Comparison of ENCODE assay signal across 9 mouse cellular contexts in genomic region chr11:69754701-69755100, GRCm38 (mm10). TPM values are rescaled to one million over a fixed set of nuclear protein-coding genes. Genes with fewer than 3 reads are reported as not detected.
A peak's percentile ranks its signal among the peaks of the same experiment; 100 is the strongest.
DNase-seq lines count a peak whose midpoint lies in the region; ATAC-seq and TF ChIP-seq lines count a peak whose summit lies in the region.
"Had no signal": no experiment of that assay in that cellular context is flagged by ENCODE, and none has a peak within 500 bp of the region (broad histone marks: within the 10 kb centered on the region; RNA-seq: fewer than 3 reads in every experiment).

No protein-coding gene starts in this region.

- H3K4me2 ChIP-seq in hindbrain, postnatal 0 days (ENCODE audit: low read depth, low read length): peak overlapping the region; percentile 24; the same call in 1 of the 2 replicates

- H3K27ac ChIP-seq in hindbrain, postnatal 0 days: no peak overlapping the region
- H3K27ac ChIP-seq in macrophage: 0 out of 2 replicates have a peak overlapping the region, but pooled peaks have one; percentile 17

- H3K9me3 ChIP-seq in erythroblast, embryonic 14.5 days (ENCODE audit: control insufficient read depth, low read length): no peaks in the 10 kb centered on the region
- H3K9me3 ChIP-seq in hindbrain, postnatal 0 days (ENCODE audit: low read length): no peaks in the 10 kb centered on the region

- no peak overlapping the region for H3K9ac ChIP-seq in hindbrain, postnatal 0 days (replicated peaks; ENCODE audit: low read length)

- H3K27me3 ChIP-seq in erythroblast, embryonic 14.5 days (ENCODE audit: control insufficient read depth): no peaks in the 10 kb centered on the region
- H3K27me3 ChIP-seq in hindbrain, postnatal 0 days (ENCODE audit: insufficient read depth, low read length): no peaks in the 10 kb centered on the region

- WGBS in hindbrain, postnatal 0 days: 54% methylated on average over 3 of the region's 3 CpGs
- WGBS in macrophage (ENCODE audit: missing documents): 27% methylated on average over 3 of the region's 3 CpGs

- H3K79me2 ChIP-seq in macrophage (ENCODE audit: inconsistent target): peaks cover 82% of the 10 kb centered on the region

- TF ChIP-seq CTCF in hindbrain, postnatal 0 days (IDR thresholded peaks at IDR 0.05; ENCODE audit: low read depth): peak; percentile 75

- peaks cover 57% of the 10 kb centered on the region for H3K36me3 ChIP-seq in erythroblast, embryonic 14.5 days (ENCODE audit: control insufficient read depth)
- H3K36me3 ChIP-seq in hindbrain, postnatal 0 days (ENCODE audit: insufficient read depth, low read length): no peaks in the 10 kb centered on the region
- H3K36me3 ChIP-seq in macrophage (ENCODE audit: inconsistent target): no peaks in the 10 kb centered on the region

- no peak for ATAC-seq in erythroblast, adult 5-6 weeks (replicated peaks; ENCODE audit: low FRiP score, poor library complexity, severe bottlenecking)
- ATAC-seq in hindbrain, postnatal 0 days: no peak

- H3K4me1 ChIP-seq in erythroblast, embryonic 14.5 days (ENCODE audit: control insufficient read depth): peaks cover 70% of the 10 kb centered on the region
- H3K4me1 ChIP-seq in hindbrain, postnatal 0 days (ENCODE audit: insufficient read depth, low read length): peaks cover 20% of the 10 kb centered on the region

- H3K4me3 ChIP-seq in erythroblast, embryonic 14.5 days (replicated peaks): peak overlapping the region; percentile 26
- H3K4me3 ChIP-seq in hindbrain, postnatal 0 days (ENCODE audit: low read length): no peak overlapping the region
- H3K4me3 ChIP-seq in macrophage (ENCODE audit: inconsistent target): no peak overlapping the region

- peak; percentile 57 to 67 for DNase-seq in B cell, adult 2 months
- peak; percentile 70 for DNase-seq in c-Kit-positive CD71-positive TER-119-positive erythroid progenitor cells, embryonic 14.5 days (ENCODE audit: low spot score)
- DNase-seq in hindbrain, postnatal 0 days (ENCODE audit: low spot score): peak; percentile 88
- DNase-seq in urinary bladder, adult 2 months (ENCODE audit: low spot score): no peak
- DNase-seq in ovary, postnatal 14 days (ENCODE audit: low spot score): no peak

RNA-seq across cellular contexts. Expression of gene Polr2a, which starts 3.7 kb away (rescaled TPM):
- 14.2 and 14.3 TPM in 2 replicates for polyA plus RNA-seq in erythroblast, embryonic 14.5 days (2012)
- 56.5 and 58.3 TPM in 2 replicates for total RNA-seq in erythroblast, adult 5-6 weeks (2015; ENCODE audit: low replicate concordance)
- 69.5 and 76.9 TPM in 2 replicates for total RNA-seq in erythroblast, adult 5-6 weeks (2017; ENCODE audit: low replicate concordance)
- 18.3 and 18.8 TPM in 2 replicates for total RNA-seq in hindbrain, postnatal 0 days (2014; rRNA removed)
- polyA plus RNA-seq in hindbrain, postnatal 0 days (2015; fragmentation: Nextera tagmentation; extraction: Ambion mirVana): 9.1 and 10.5 TPM in 2 replicates
- total RNA-seq in macrophage (2018; cell fraction: chromatin; rRNA removed): 100 to 1,000 TPM in 17 of 26 experiments, 10 to 100 TPM in 9; 44.9 to 203 (median 109) TPM
- total RNA-seq in macrophage (2018; cell fraction: cytosol; rRNA removed): 100 to 1,000 TPM in 13 of 26 experiments, 10 to 100 TPM in 13; 62.8 to 142 (median 98.7) TPM
- total RNA-seq in macrophage (2018; cell fraction: nucleus; rRNA removed): 100 to 1,000 TPM in 20 of 26 experiments, 10 to 100 TPM in 6; 55.8 to 150 (median 113) TPM
- 63.4 to 133 TPM (median 79.6 TPM) in 3 replicates for polyA plus RNA-seq in macrophage (2018)
- 9.4 and 24.4 TPM in 2 replicates for polyA plus RNA-seq in urinary bladder, adult 2 months (2012; rRNA removed)

RNA-seq across cellular contexts. Expression of gene Slc35g3, which starts 7.1 kb away (rescaled TPM):
- polyA plus RNA-seq in erythroblast, embryonic 14.5 days (2012): not detected in 2 replicates
- not detected in 2 replicates for total RNA-seq in erythroblast, adult 5-6 weeks (2015; ENCODE audit: low replicate concordance)
- total RNA-seq in erythroblast, adult 5-6 weeks (2017; ENCODE audit: low replicate concordance): not detected in 2 replicates
- total RNA-seq in hindbrain, postnatal 0 days (2014; rRNA removed): 0.72 TPM in 1 of 2 replicates, not detected in the other
- 0.11 and 0.15 TPM in 2 replicates for polyA plus RNA-seq in hindbrain, postnatal 0 days (2015; fragmentation: Nextera tagmentation; extraction: Ambion mirVana)
- not detected for total RNA-seq in macrophage (2018; cell fraction: chromatin; rRNA removed)
- total RNA-seq in macrophage (2018; cell fraction: cytosol; rRNA removed): not detected
- not detected for total RNA-seq in macrophage (2018; cell fraction: nucleus; rRNA removed)
- not detected in 3 replicates for polyA plus RNA-seq in macrophage (2018)
- 0.07 TPM in 1 of 2 replicates, not detected in the other for polyA plus RNA-seq in urinary bladder, adult 2 months (2012; rRNA removed)
- total RNA-seq: layer of hippocampus, adult 18-20 months had no signal

RNA-seq across cellular contexts. Expression of gene Zbtb4, which starts 11.0 kb away (rescaled TPM):
- polyA plus RNA-seq in erythroblast, embryonic 14.5 days (2012): 0.07 and 0.33 TPM in 2 replicates
- 1.7 and 1.9 TPM in 2 replicates for total RNA-seq in erythroblast, adult 5-6 weeks (2015; ENCODE audit: low replicate concordance)
- 0.94 and 2.4 TPM in 2 replicates for total RNA-seq in erythroblast, adult 5-6 weeks (2017; ENCODE audit: low replicate concordance)
- total RNA-seq in hindbrain, postnatal 0 days (2014; rRNA removed): 39.2 and 39.9 TPM in 2 replicates
- 4.6 and 4.9 TPM in 2 replicates for polyA plus RNA-seq in hindbrain, postnatal 0 days (2015; fragmentation: Nextera tagmentation; extraction: Ambion mirVana)
- total RNA-seq in macrophage (2018; cell fraction: chromatin; rRNA removed): 10 to 100 TPM in 21 of 26 experiments, 1 to 10 TPM in 5; 6.7 to 40.7 (median 21.4) TPM
- 10 to 100 TPM in 25 of 26 experiments, 1 to 10 TPM in 1; 8.5 to 18.3 (median 13.5) TPM for total RNA-seq in macrophage (2018; cell fraction: cytosol; rRNA removed)
- 10 to 100 TPM in 22 of 26 experiments, 1 to 10 TPM in 4; 6.5 to 34.8 (median 18.1) TPM for total RNA-seq in macrophage (2018; cell fraction: nucleus; rRNA removed)
- 11.6 to 17.8 TPM (median 12.0 TPM) in 3 replicates for polyA plus RNA-seq in macrophage (2018)
- polyA plus RNA-seq in urinary bladder, adult 2 months (2012; rRNA removed): 35.6 and 46.1 TPM in 2 replicates

RNA-seq across cellular contexts. Expression of gene Chrnb1, which starts 41.0 kb away (rescaled TPM):
- polyA plus RNA-seq in erythroblast, embryonic 14.5 days (2012): not detected in 2 replicates
- 4.0 TPM in 1 of 2 replicates, not detected in the other for total RNA-seq in erythroblast, adult 5-6 weeks (2015; ENCODE audit: low replicate concordance)
- total RNA-seq in erythroblast, adult 5-6 weeks (2017; ENCODE audit: low replicate concordance): 0.26 TPM in 1 of 2 replicates, not detected in the other
- total RNA-seq in hindbrain, postnatal 0 days (2014; rRNA removed): 1.5 TPM in 1 of 2 replicates, not detected in the other
- polyA plus RNA-seq in hindbrain, postnatal 0 days (2015; fragmentation: Nextera tagmentation; extraction: Ambion mirVana): 0.85 and 1.5 TPM in 2 replicates
- under 1 TPM in 6 of 26 experiments, not detected in 20; 0.41 to 0.78 (median 0.60) TPM for total RNA-seq in macrophage (2018; cell fraction: chromatin; rRNA removed)
- total RNA-seq in macrophage (2018; cell fraction: cytosol; rRNA removed): under 1 TPM in 14 of 26 experiments, not detected in 12; 0.06 to 0.18 (median 0.09) TPM
- total RNA-seq in macrophage (2018; cell fraction: nucleus; rRNA removed): under 1 TPM in 9 of 26 experiments, not detected in 17; 0.22 to 0.94 (median 0.28) TPM
- not detected in 3 replicates for polyA plus RNA-seq in macrophage (2018)
- 15.6 and 25.0 TPM in 2 replicates for polyA plus RNA-seq in urinary bladder, adult 2 months (2012; rRNA removed)

RNA-seq across cellular contexts. Expression of gene Fgf11, which starts 47.0 kb away (rescaled TPM):
- 0.01 TPM in 1 of 2 replicates, not detected in the other for polyA plus RNA-seq in erythroblast, embryonic 14.5 days (2012)
- total RNA-seq in erythroblast, adult 5-6 weeks (2015; ENCODE audit: low replicate concordance): not detected in 2 replicates
- total RNA-seq in erythroblast, adult 5-6 weeks (2017; ENCODE audit: low replicate concordance): not detected in 2 replicates
- 19.1 and 19.2 TPM in 2 replicates for total RNA-seq in hindbrain, postnatal 0 days (2014; rRNA removed)
- polyA plus RNA-seq in hindbrain, postnatal 0 days (2015; fragmentation: Nextera tagmentation; extraction: Ambion mirVana): 3.8 and 4.4 TPM in 2 replicates
- 1 to 10 TPM in 12 of 26 experiments, under 1 TPM in 8, not detected in 6; 0.22 to 2.7 (median 1.1) TPM for total RNA-seq in macrophage (2018; cell fraction: chromatin; rRNA removed)
- total RNA-seq in macrophage (2018; cell fraction: cytosol; rRNA removed): 1 to 10 TPM in 10 of 26 experiments, under 1 TPM in 16; 0.30 to 1.5 (median 0.81) TPM
- total RNA-seq in macrophage (2018; cell fraction: nucleus; rRNA removed): 1 to 10 TPM in 11 of 26 experiments, under 1 TPM in 14, not detected in 1; 0.24 to 7.0 (median 0.85) TPM
- polyA plus RNA-seq in macrophage (2018): 0.69 to 2.7 TPM (median 2.3 TPM) in 3 replicates
- polyA plus RNA-seq in urinary bladder, adult 2 months (2012; rRNA removed): 6.3 and 7.2 TPM in 2 replicates

Comparison
In these comparisons a context has a peak if more than half of its experiments do, and no peak if none do; other contexts are left out.
1. DNase-seq: peak in B cell, adult 2 months (2 of 2), c-Kit-positive CD71-positive TER-119-positive erythroid progenitor cells, embryonic 14.5 days (single experiment) and hindbrain, postnatal 0 days (single experiment); none in urinary bladder, adult 2 months (single experiment) and ovary, postnatal 14 days (single experiment).